Mouse (Mus musculus) olfactory bulb, adult 2 months (tissue): ENCODE measurements around the gene Tspan5. TPM values are rescaled to one million over a fixed set of nuclear protein-coding genes. Genes with fewer than 3 reads are reported as not detected.

Experiments used
- H3K27ac ChIP-seq: fragments of 200-500 bp; 2 replicates; pipeline ENCODE4 v1.5.1; 2012; ENCODE audit warnings: low read depth, low read length; ENCODE audit not compliant: insufficient read depth
- H3K4me1 ChIP-seq: fragments of 200-500 bp; 2 replicates; pipeline ENCODE4 v1.6.1; 2012; ENCODE audit warnings: low read length; ENCODE audit not compliant: control insufficient read depth, insufficient read depth
- H3K4me3 ChIP-seq: fragments of 200-500 bp; 2 replicates; pipeline ENCODE4 v1.5.1; 2012; ENCODE audit warnings: mild to moderate bottlenecking, low read depth, low read length, moderate library complexity; ENCODE audit not compliant: insufficient read depth
- CTCF ChIP-seq: fragments of 200-500 bp; IDR thresholded peaks from 2 replicates; pipeline ENCODE4 v1.5.1; 2012; ENCODE audit warnings: low read depth, mild to moderate bottlenecking, low read length, moderate library complexity; ENCODE audit not compliant: insufficient read depth
- POLR2A ChIP-seq: fragments of 200-500 bp; IDR thresholded peaks from 2 replicates; pipeline ENCODE4 v1.6.1; 2012; ENCODE audit warnings: mild to moderate bottlenecking, low read depth, low read length, moderate library complexity; ENCODE audit not compliant: insufficient read depth
- WGBS: fragments of 180-500 bp; shearing (Covaris S2); methylation state at CpG from one replicate; pipeline ENCODE4 v1.1.7; 2018; 5-methylcytosine and 5-hydroxymethylcytosine counted together
- polyA plus RNA-seq: library from polyadenylated mRNA; stranded (reverse); fragments of >200 nt; gene quantifications from 2 replicates; pipeline ENCODE4 v1.2.4, GENCODE M21; 2012; ENCODE audit warnings: low replicate concordance; ENCODE audit not compliant: missing spikeins, insufficient read depth, insufficient read length

Gene Tspan5
- polyA plus RNA-seq, 1 experiment: not detected

DNA sequence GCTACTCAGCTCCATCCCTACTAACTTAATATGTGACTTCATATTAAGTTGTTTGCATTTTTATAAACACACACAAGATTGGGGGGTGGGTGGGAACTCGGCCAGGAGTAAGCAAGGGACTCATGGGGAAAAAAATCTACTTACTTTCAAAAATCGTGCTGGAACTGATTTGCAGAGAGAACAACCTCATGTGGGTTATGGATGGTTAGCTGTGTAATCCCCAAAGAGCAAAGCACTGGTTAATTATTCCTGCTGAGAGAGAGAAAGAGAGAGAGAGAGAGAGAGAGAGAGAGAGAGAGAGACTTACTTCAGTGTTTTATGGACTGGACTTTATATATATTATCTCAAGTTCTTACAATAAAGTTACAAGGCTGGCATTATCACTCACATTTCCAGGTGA, 27.2 kb upstream of the Tspan5 start:
- 74% methylated on average over 2 of the region's 2 CpGs for WGBS
- no peak overlapping the region for H3K4me3 ChIP-seq
- no peak overlapping the region for H3K27ac ChIP-seq
- peaks cover 5% of the 10 kb centered on the region for H3K4me1 ChIP-seq
- TF ChIP-seq POLR2A (no peak), CTCF (no peak)

DNA sequence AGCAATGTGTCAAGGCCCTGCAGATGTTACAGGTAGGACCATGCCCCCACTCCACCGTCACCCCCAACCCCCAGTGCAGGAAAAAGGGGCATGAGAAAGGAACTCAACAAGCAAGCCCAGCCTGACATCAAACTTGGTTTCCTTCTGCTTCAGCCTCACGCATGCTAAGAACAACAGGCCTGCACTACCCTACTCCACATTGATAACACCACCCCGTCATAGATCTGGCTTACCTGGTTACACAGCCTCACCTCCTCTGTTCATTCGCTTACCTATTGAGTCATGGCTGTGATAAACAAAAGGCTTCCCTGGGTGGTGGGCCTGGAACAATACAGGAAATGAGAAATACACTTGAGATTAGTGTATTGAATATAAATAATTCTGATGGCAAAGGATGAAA, 26.8 kb upstream of the Tspan5 start:
- H3K4me1 ChIP-seq: peaks cover 5% of the 10 kb centered on the region
- TF ChIP-seq POLR2A: no peak
- TF ChIP-seq CTCF: no peak
- no peak overlapping the region for H3K4me3 ChIP-seq
- no peak overlapping the region for H3K27ac ChIP-seq
- WGBS: 93% methylated on average over 4 of the region's 4 CpGs

DNA sequence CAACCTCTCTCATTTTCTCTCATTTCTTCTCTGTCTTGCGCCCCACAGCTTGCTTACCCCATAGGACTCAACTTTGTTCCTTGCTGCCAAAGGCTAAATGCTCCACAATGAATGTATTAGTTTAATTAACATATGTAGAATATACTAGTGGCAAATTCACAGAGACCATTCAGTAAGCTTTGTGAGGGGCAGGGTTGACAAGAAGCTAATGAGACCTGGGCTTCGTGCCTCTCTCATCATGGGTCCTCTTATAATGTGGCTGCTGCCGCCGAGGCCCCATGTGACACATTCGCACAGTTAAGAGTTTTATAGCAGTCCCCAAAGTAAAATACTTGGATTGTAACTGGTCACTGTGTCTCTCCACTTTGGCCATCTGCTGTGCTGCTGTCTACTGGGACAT, 25.0 kb upstream of the Tspan5 start:
- WGBS: 85% methylated on average over 5 of the region's 5 CpGs
- peaks cover 5% of the 10 kb centered on the region for H3K4me1 ChIP-seq

DNA sequence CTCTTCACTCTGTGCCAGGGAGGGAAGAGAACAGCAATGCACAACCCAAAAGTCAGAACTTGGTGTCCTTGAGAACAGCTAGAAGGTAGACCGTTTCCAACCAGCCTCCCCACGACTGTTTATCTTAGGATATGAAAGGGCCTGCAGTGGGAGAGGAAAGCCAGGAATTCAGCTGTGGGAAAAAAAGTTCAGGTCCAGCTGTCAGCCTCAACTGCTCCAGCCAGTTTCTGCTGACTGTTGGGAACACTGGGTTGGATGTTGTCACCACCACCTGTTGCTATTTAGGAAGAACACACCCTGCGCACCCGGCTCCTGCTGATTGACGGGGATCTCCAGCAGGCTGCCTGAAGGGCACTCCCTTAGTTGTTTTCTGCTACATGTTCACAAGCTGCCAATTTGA, 19.8 kb upstream of the Tspan5 start:
- no peak overlapping the region for H3K4me3 ChIP-seq
- WGBS: 81% methylated on average over 5 of the region's 5 CpGs
- TF ChIP-seq CTCF (no peak), POLR2A (no peak)
- no peak overlapping the region for H3K27ac ChIP-seq
- no peaks in the 10 kb centered on the region for H3K4me1 ChIP-seq

More for the DNA sequence above, 25.0 kb upstream of the Tspan5 start:
- no peak for TF ChIP-seq CTCF
- no peak for TF ChIP-seq POLR2A
- no peak overlapping the region for H3K4me3 ChIP-seq
- H3K27ac ChIP-seq: no peak overlapping the region

DNA sequence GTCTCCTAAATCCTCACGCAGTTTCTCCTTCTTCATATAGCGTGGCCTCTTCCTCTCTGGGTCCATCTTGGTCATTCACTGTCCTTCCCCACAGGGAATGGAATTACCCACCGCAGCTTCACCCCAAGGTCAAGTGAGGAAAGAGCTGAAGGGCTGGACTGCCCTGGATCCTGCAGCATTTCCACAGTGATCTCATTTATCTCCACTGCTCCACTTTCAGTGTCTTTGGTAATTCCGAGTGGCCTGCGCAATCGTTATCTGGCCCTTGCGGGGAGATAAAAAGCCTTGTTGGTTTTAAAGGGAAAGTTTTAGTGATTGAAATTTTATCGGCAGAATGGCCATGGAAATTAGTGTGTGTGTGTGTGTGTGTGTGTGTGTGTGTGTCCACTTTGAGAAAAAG, 14.4 kb upstream of the Tspan5 start:
- Histone ChIP-seq H3K4me1 (no peaks in the 10 kb centered on the region), H3K27ac (no peak overlapping the region), H3K4me3 (no peak overlapping the region)
- no peak for TF ChIP-seq CTCF
- no peak for TF ChIP-seq POLR2A
- WGBS: 92% methylated on average over 8 of the region's 8 CpGs

DNA sequence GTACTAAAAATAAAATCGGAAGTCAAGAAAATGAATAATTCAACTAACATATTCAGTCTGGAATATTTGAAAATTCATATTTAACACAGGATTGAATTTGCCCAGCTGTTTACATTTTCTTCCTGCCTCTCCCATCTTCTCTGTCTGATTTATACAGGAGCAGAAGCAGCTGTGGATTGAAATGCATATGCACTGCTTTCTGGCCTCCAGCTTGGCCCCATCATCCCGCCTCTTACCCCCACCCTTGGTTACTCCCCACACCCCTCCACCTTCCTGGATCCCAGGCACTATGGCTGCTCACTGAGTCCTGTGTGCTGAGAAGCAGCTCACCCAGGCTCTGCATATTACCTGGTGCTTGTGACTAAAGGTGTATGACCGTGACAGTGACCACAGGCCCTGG, 13.2 kb upstream of the Tspan5 start:
- H3K4me3 ChIP-seq: no peak overlapping the region
- no peak overlapping the region for H3K27ac ChIP-seq
- TF ChIP-seq CTCF (no peak), POLR2A (no peak)
- 90% methylated on average over 3 of the region's 3 CpGs for WGBS
- no peaks in the 10 kb centered on the region for H3K4me1 ChIP-seq

DNA sequence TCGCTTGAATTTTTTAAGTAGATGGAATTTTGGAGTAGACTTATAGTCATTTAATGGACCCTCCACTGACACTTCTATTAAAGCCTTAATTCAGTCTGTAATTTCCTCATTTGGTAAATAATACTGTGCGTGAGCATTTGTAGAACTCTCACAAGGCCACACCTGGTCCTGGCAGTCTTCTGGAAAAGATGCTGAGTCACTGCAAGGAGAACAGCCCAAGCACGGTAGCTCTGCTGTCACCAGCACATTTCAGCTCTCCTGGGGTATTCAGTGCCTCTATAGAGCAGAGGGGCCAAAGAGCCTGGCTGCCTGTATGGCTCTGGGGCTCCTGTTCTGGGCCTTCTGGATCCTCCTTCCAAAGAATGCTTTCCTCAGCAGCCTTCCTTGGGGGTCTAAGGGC, 11.2 kb upstream of the Tspan5 start:
- TF ChIP-seq POLR2A (no peak), CTCF (no peak)
- WGBS: 59% methylated on average over 3 of the region's 3 CpGs
- no peak overlapping the region for H3K4me3 ChIP-seq
- no peaks in the 10 kb centered on the region for H3K4me1 ChIP-seq
- H3K27ac ChIP-seq: no peak overlapping the region

DNA sequence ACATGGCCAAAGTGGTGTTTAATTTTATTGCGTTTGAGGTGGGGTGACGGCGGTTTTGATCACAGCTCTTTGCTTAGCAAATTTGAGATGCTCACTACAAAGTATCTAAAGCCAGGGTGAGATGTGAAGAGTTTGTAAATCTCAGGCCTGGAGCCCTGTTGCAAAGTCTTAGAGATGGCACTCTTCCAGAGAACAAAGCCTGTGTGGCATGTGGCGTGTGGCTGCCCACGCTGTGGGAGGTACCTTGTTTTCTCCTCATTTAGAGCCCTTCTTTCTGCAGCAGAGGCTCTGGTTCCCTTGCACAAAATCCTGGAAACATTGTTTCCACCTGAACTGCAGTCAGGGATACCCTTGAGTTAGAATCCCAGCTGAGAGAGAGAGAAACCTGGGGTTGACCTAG, 6.2 kb upstream of the Tspan5 start:
- WGBS: 72% methylated on average over 5 of the region's 5 CpGs
- TF ChIP-seq POLR2A: no peak
- TF ChIP-seq CTCF: no peak
- H3K4me3 ChIP-seq: no peak overlapping the region
- no peaks in the 10 kb centered on the region for H3K4me1 ChIP-seq
- H3K27ac ChIP-seq: no peak overlapping the region

DNA sequence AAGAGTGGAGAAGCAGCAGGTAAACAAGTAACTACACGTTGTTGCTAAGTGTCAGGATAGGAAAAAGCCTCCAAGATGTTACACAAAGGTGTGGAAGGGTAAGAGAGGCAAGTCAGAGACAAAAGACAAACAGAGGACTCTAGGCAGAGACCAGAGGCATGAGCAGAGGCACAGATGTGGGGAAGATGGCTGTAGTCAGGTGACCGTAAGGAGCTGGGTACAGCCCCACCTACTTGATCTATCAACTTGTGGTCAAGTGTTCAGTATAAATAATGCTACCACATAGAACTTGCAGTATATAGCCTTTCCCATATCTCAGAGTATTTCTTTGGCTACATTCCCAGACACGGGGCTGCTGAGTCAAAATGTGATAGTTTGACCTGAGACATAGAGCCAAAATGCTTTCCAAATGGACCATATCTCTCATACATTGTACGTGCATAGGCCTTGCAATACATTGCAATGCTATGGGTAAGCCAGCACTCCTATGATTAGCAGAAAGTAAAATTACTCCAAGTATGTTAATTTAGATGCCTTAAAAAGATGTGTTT, 2.8 kb upstream of the Tspan5 start:
- H3K27ac ChIP-seq: no peak overlapping the region
- no peak for TF ChIP-seq POLR2A
- no peak overlapping the region for H3K4me3 ChIP-seq
- 85% methylated on average over 4 of the region's 4 CpGs for WGBS
- H3K4me1 ChIP-seq: peaks cover 7% of the 10 kb centered on the region

DNA sequence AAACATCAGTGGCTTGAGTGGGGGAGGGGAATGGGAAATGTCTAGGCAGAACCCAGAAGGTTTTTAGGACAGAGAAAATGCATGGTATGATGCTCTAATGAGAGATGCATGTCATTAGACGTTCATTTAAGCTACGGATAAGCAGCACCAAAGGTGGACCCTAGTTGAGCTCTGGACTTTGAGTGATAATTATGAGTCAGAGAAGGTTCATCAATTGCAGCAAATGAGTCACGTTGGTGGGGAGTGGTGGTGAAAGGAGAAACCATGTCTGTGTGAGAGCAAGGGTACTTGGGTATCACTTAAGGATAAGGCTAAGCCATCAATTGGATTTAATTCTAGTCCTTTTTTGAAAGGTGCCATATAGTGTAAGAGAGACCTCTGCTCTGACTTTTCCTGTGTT, 1.7 kb upstream of the Tspan5 start:
- 78% methylated on average over 3 of the region's 3 CpGs for WGBS
- Histone ChIP-seq H3K27ac (no peak overlapping the region), H3K4me3 (no peak overlapping the region), H3K4me1 (peaks cover 9% of the 10 kb centered on the region)
- no peak for TF ChIP-seq CTCF
- TF ChIP-seq POLR2A: no peak
